Mouse (Mus musculus): ENCODE data around the gene Prr23a2. TPM values are rescaled to one million over a fixed set of nuclear protein-coding genes. Genes with fewer than 3 reads are reported as not detected.

Prr23a2 gene
- not detected in 2 replicates for polyA plus RNA-seq (2012; rRNA removed; ENCODE audit: low replicate concordance)

GRCm38 (mm10) chr9:98856210-98856609 is at the start of gene Prr23a2:
Gene Prr23a2, plus strand, starts transcription at chr9:98856494.

GRCm38 (mm10) chr9:98842117-98842516 is 14.2 kb upstream of the Prr23a2 start, which contains the start of gene Prr23a1:
Gene Prr23a1, plus strand, starts transcription at chr9:98842503.

GRCm38 (mm10) chr9:98864571-98864970 is 8.3 kb downstream of the Prr23a2 start, which contains the start of gene Prr23a3:
Gene Prr23a3, plus strand, starts transcription at chr9:98864767.

GRCm38 (mm10) chr9:98902819-98903218 is 46.5 kb downstream of the Prr23a2 start, which contains the start of gene 7420426K07Rik:
Gene 7420426K07Rik, plus strand, starts transcription at chr9:98903119.

Other genes starting within 250 kb of the Prr23a2 start
- not detected in 2 replicates for gene Prr23a1, start 14.0 kb upstream of the Prr23a2 start, polyA plus RNA-seq (2012; rRNA removed; ENCODE audit: low replicate concordance)
- gene Prr23a3, start 8.3 kb downstream of the Prr23a2 start, polyA plus RNA-seq (2012; rRNA removed; ENCODE audit: low replicate concordance), result not detected in 2 replicates
- not detected in 2 replicates for gene 7420426K07Rik, start 46.6 kb downstream of the Prr23a2 start, polyA plus RNA-seq (2012; rRNA removed; ENCODE audit: low replicate concordance)
- 10.7 TPM in 1 of 2 replicates, not detected in the other for gene Foxl2, start 98.8 kb downstream of the Prr23a2 start, polyA plus RNA-seq (2012; rRNA removed; ENCODE audit: low replicate concordance)
- gene Faim, start 129.9 kb downstream of the Prr23a2 start, polyA plus RNA-seq (2012; rRNA removed; ENCODE audit: low replicate concordance), result 5.0 and 5.6 TPM in 2 replicates
- gene Gm1123, start 179.2 kb downstream of the Prr23a2 start, polyA plus RNA-seq (2012; rRNA removed; ENCODE audit: low replicate concordance), result 0.08 TPM in 1 of 2 replicates, not detected in the other